Mouse (Mus musculus) spleen, postnatal 14 days (tissue): ENCODE data around the gene Fam173b.

ENCODE experiments used
- DNase-seq, 2 experiments: peaks; one replicate each; pipeline ENCODE4 v3.0.0; 2021 to 2022; ENCODE audit warnings: low spot score in 2 of 2

The Fam173b gene

DNA sequence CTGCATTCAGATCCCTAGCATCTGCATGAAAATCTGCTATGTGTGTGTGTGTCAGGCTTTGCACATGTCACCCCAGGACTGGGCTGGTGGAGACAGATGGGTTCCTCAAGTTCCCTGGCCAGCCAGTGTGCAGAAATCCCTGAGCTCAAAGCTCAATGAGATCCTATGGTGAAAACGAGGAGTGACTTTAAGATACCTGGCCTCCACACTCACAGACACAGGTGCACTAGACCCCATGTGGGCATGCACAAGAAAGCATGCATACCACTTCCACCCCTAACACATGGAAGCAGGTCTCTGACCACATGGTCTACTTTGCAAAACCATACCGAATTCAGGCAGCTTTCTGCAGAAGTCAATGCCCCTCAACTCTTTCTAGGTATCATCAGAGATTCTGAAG is 13.9 kb upstream of the Fam173b start:
- DNase-seq, result no peak

DNA sequence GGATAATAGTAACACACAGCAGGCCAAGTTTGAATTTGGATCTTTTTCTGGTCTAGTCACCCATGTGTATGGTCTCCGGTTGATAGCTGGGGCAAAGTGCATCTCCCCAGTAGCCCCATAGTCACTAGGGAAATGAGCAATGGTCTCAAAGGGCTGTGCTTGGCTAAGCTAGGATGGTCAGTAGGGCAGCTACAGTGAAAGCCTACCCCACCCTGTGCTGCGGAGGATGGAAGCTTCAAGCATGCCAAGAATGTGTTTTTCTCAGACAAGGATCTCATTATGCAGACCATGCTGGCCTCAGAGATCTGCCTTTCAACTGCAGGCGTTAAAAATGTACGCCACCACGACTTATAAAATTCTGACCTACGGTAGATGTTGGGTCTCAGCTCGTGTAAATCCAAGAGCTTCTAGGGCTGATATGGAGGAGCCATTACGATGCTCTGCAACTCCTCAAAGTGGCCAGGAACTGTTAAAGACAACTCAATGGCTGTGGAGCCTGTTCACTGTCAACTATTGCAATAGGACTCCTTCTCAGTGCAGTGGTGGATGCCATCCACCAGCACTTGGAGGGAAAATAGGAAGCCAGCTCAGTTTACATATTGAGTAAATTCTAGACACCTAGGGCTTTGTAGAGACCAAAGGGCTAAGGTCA is 12.5 kb upstream of the Fam173b start:
- no peak for DNase-seq

DNA sequence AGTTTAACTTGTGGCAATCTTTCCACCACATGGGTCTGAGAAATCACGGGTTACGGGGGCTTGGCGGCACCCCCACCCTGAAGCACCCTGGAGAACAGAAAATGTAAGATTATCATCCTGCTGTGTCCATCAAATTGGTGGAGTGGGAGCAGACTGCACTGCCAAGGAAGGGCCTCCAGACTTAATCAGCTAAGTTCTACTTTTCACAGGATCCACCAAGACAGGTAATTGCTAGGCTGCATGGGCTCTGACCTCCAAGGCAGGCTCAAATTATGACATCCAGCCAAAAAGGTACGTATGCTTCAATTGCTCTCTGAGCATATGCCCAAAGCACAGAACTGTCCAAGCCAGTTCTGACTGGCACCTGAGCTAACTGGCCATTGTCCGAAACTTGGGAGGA is 11.5 kb upstream of the Fam173b start:
- no peak for DNase-seq

DNA sequence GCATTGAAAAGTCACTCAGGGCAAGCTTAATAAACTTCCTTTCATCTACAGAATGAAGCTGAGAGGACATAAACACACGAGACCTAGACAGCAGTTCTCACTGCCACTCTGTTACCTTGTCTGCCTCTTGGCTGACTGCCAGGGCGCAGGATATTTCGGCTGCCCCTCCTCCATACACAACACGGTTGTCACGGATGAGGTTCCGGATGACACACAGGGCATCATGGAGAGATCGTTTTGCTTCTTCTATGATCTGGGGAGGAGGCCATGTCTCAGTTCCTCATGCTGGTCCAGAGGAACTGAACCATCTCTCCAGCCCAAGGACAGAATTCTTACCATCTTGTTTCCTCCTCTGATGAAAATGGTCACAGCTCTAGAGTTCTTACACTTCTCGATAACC is 9.1 kb upstream of the Fam173b start:
- no peak for DNase-seq

DNA sequence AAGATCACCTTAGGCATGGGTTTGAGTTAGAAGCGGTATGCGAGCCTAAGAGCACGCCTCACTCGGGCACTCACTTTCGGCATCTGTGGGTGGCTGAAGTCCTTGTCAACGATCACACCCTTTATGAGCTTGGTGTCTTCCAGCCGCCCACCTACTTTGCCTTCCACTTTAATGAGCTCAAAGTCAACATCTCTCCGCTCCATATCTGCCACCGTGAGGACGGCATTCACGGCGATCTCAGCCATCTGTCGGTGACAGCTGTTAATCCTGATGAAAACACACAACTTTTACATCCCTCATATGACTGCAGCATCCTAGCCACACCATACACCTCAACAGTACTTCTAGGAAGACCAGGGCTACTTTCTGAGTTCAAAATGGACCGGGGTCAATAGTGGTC is 7.4 kb upstream of the Fam173b start:
- DNase-seq, result no peak

DNA sequence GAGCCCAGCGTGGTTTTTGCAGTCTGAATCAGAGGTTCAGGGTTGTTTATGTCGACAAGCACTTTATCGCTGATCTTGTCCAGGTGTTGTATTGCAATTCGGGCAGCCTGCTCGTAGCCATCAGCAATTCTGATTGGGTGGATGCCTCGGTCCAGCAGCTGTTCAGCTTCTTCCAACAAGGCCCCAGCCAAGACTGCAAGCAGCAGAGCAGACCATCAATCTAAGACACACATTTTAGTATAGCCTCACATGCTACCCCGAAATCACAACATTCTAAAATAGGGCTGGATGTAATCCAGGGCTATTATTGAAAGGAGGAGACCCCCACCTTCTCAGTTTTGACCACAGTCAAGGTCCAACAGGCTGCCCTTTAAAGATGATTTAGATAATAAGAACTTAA is 6.0 kb upstream of the Fam173b start:
- no peak for DNase-seq

DNA sequence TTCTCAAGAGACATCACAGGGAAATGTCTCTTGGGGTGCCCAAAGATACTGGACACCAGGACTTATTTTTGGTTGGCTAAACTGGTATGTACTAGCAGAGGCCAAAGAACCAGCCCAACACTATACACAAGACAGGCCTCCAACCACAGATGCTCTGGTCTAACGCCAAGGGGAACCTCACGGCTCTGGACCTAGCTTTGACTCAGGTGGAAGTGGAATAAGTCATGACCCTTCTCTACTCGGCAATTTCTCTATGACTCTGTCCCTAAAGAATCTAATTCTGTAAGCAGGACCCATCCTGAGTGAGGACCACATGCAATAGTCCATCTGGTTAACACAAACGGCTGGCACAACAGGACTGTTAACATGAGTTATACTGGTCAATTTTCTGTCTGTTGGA is 1.8 kb upstream of the Fam173b start:
- no peak for DNase-seq

DNA sequence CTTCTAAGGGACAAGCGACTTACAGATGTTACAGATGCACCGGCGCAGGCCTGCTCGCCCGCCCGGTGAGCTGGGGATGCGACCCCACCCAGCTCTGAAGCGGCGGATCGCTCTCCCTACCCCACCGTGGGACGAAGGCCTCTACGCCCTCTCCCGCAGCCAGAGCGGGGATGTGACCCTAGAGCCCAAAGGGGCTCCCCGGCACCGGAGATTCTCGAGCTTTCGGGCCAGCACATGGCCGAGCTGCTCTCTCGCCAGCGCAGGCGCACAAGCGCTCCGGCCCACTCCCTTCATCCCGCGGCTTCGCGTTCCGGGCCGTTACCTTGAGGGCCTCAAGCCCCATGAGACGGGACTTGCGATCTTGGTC is 390 bp upstream of the Fam173b start:
- no peak for DNase-seq

DNA sequence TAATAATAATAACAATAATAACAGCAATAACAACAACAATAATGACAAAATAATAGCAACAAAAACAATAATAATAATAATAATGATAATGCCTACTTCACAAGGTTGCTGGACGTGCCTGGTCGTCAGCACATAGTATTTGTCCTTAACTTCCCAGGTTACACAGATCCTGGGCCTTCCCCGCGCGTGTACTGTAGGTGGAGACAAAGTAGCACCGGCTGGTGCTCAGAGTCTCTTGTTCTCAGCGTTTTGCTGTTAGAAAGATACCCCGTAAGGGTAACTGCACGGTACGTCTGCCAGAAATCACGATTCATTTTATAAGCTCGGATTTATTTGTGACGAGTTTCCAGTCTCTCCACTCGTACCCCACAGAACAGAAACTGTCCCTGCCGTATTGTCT is 774 bp downstream of the Fam173b start:
- peak; percentile 20 to 46 for DNase-seq

DNA sequence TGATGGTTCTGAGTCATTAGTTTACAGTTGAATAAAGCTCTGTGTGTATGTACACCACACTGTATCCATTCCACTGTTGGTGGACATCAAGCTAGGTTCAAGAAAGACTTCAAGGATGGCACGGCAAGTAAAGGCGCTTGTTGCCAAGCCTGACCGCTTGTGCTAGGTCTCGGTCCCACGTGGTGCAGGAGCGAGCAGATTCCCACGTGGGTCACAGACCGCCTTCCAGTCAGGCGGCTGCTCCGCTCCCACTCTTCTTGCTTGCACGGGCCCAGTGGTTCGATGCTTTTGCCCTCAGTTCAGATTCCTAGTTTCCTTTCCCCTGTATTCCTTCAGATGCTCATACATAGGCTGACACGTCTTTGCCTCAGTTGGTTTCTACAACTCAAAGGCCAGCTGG is 1.5 kb downstream of the Fam173b start:
- DNase-seq, result no peak

DNA sequence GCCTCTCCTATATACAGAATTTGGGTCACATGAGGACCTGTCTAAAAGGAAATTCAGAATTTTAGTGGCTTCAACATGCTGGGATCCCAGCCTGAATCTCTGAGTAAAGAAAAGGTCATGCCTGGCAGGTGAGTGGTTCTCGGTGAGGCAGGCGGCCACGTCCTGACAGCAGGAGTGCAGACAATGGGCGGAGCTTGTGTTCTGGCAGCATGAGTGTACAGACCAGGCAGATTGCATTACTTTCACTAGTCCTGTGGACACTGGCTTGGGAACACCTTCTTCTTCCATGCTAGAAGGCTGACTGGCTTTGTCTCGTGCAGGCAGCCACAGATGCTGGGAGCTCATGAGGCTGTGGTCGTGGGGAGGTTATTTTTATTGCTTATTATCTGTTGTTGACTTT is 5.2 kb downstream of the Fam173b start:
- DNase-seq, result no peak

DNA sequence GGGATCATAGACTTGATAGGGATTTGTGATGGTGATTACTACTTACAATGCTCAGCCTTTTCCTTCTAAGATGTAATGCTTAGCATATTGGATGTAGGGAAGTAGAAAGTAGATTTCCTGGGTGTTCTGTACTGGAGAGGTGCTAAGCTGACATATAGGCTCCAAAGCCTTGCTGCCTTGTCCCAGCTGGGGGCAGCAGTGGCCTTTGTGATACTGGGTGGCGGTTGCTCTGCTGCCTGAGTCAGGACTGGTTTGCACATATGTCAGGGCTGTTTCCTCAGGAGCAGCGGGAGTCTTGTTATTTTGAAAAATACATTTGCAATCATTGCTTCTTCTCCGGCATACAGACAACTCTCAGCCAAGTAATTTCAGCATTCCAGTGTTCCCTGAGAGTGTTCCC is 9.4 kb downstream of the Fam173b start:
- DNase-seq, result no peak

DNA sequence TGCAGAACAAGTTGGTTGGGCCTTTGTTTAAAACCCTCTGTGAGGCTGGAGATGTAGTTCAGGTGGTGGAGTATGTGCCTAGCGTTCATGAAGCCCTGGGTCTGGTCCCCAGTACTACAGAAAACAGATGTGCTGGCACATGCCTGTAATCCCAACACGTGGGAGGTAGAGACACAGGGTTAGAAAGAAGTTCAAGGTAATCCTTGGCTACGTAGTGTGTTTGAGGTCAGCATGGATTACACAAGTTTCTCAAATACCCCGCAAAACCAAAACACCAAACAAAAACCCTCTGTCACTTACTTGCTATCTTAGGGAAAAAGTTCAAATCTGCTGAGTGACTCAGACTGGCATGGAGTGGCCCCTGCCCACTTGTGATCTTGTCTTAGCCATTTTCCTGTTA is 10.3 kb downstream of the Fam173b start:
- DNase-seq, result no peak

DNA sequence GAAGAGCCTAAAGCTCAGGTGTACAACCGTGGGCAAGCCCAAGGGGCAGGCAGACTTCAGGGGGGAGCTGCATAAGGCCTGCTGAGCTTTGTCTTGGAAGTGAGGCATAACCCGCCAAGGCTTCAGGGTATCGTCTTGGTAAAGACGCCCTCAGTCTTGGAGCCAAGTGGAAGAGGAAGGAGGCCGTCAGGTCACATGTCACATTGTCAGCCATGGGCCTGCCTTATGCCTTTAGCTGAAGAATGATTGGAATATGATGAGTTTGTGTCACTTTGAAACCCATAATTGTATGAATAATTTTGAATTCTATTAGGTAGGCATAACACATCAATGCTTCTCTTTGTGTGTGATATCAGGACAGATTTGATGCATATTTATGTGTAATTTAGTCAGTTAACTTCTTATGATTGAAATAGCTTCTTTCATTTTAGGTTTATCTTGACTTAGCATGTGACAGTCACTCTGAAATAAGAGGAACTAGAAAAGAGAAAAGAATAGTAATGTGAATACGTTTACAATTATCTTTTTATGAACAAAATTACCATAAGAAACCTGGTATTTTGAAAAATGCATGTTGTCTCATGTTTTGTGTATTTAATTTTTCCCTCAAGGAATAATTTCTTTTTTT is 12.3 kb downstream of the Fam173b start:
- DNase-seq, result no peak

DNA sequence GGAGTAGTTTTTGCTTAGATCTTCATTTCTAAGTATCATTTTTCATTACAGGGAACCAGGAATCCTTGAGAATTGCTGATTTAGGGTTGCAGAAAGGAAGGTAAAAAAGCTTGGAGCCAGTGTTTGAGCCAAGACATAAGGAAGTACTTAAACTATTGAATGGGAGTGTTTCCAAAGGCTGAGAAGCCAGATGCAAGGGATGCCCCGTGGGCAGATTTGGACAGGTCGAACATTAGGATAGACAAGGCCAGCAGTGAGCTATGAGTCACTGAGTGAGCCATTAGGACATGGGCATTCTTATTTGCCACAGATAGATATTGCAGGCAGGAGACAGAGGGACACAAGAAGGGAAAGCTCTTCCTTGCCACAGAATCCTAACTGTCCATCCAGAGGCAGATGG is 13.0 kb downstream of the Fam173b start:
- DNase-seq, result no peak

DNA sequence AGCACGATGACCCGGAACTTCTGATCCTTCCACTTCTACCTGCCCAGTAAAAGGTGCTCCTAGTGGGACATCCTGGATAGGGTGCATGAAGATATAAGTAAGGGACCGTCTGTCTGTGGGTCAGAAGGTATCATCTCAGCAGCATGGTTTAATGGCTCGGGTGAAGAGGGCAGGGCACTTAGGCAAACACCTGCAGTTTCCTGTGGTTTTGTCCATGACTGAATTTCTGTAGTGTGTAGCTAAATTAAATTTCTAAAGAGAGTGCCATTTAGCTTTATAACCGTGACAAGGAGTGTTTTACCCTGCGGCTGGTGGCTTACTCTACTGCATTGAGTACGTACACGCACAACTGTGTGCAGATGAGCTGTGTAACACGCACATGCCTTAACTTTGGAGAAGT is 15.6 kb downstream of the Fam173b start:
- DNase-seq, result no peak

DNA sequence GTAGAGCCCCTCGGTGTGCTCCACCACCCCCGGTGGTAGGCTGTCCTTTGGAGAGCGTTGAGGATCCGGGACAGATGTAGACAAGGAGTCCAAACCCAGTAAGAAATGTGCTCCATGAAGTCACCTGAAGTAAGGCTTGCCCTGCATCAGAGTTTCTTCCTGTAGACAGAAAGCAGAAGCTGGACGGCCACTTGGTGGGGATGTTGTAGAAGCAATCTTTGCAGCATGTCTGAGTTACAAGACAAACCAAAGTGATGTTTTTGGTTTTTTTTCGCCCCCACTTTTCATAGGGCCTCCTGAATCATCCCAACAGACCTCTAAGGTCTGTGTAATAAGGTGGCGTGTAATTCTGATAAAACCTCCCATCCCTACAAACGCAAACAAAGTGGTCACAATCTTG is 17.9 kb downstream of the Fam173b start:
- no peak for DNase-seq

DNA sequence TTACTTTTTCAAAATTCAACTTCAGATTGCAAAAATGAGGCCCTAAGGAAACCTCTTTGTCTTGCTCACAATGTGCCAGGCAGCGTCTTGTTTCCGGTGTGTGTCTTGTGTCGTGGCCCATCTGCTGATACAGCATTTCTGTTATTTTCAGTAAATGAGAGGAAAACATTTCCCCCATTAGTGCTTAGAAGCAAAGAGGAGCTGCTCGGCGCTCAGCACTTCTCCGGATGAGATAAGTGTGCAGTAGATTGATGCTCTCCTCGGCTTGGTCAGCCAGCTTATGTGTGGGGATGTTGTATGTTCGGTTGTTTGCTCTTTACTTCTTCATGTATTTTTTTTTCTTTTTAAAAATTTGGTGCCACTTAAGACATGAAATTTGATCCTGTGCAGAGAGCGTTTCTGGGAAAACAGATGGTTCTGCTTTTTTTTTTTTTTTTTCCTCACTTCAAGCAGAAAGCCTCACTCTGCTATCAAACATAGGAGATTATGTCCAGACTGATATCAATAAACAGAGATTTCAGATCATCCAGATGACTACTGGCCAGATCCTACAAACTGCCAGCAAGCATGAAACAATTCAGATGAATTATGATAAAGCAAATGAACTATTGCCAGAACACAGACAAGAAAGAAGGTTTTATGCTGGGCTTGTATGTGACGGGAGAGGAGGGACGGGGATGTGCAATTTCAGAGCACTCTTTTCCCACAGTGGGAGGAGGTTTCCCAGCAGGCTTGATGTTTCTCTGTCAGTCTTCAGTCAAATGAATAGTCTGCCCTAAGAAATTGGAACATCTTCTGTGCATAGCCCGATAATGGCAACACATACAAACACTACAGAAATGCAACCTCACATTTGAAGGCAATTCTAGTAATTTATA is 25.9 kb downstream of the Fam173b start:
- DNase-seq, result no peak

DNA sequence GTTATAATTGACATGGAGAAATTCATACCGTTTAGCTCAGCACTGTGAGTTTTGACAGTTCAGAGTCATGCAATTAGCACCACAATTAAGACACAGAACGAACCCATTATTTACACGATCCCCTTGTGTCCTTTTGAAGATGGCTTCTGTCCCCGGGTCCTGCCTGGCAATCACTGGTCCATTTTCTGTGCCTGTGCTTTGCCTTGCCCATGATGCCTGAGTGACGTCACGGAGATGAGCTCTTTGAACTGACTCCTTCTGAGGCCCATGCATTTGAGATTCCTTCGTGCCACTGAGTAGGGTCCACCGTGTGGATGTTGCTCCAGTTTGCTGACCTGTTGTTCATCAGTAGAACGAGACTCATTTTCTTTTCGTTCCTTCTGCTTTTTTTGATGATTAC is 26.5 kb downstream of the Fam173b start:
- no peak for DNase-seq

DNA sequence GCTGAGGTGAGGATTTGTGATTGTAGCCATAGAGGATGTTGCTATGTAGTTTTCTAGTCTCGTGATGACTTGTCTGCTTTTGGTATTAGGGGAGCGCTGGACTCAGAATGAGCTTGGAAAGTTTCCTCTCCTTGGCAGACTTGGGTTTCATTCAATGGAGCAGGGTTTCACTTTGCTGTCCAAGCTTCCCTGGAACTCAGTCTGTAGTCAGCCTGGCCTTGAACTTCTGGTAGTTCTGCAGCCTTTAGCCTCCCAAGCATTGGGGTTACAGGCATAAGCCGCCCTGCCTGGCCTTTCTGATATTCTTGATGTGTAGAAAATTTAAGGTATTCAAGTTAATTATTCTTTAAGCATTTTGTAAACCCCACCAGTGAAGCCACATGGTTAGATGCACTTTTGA is 27.9 kb downstream of the Fam173b start:
- DNase-seq, result no peak

DNA sequence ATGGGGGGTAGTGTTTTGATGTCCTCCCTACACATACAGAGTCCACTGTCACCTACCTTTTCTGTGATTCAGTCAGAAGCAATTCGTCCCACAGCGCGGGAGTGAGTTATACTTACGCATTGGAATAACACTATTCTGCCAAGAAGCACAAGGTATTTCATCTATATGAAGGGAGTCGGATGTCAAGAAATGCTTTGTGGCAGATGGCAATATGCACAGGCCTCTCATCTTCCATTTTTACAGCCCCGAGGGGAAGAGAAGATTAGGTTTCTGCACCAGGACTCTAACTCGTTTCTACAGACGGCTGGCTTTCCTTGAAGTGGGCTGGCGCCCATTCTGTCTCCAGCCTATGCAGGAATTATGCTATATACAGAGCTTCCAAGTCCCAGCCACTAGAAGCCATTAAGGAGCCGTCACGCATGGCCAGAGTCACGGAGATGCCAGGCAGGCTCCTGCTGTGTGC is 29.8 kb downstream of the Fam173b start:
- no peak for DNase-seq

DNA sequence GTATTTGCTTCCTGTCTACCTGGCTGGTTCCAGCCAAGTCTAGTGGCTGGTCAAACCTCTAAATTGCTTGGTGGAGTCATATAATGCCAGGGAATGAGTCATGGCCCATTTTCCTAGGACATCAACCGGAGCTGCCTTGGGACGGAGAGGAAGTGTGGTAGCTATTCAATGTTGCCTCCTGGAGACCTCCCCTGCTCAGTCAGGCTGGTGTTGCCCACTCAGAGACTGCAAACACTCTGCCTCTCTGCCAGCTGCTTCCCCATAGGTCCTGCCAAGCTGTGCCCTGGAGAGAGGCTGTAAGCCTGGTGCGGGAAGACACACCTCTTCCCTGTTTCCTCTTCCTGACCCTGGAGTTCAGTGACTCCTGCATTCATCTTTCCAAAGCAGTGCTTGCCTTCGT is 30.8 kb downstream of the Fam173b start:
- no peak for DNase-seq

DNA sequence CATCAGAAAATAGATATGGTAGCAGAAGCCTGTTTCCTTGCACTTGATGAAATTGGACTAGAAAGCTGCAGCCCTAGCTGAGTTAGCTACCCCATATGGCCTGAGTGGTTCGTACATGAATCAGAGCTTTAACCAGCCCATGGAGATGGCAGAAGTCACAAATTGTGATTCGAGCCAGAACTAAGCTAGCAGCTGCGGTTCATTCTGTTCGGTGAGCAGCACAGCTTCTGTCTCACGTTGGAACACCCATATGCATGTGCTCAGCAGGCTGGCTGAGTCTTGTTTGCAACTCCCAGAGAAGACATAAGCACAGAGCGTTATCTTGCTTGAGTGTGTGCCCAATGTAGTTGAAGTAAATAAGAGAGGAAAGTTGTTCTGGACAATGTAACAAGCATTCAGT is 32.9 kb downstream of the Fam173b start:
- DNase-seq, result no peak
